Mouse (Mus musculus): Measurements from ENCODE around the gene Pde7b.

DNA sequence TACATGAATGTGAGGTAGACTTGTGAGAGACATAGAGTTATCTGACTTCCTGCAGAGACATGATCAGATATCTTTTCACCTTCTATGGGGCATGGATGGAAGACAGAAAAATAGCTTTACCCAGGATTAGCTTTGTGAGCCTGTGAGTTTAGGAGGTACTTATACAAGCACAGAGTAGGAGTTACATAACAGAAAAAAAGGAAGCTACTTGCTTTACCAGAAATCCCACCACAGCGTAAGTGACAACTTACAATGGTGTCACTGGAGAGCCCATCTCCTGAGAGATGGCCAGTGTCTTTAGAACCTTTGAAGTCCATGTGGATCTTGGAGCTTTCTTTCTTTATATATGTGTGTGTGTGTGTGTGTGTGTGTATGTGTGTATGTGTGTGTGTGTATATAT is 28.0 kb upstream of the Pde7b start:
- no peak for TF ChIP-seq POLR2A (IDR thresholded peaks at IDR 0.05; ENCODE audit: low read depth, low read length)
- TF ChIP-seq TCF12 (IDR thresholded peaks at IDR 0.05; ENCODE audit: low read depth, low read length), result no peak
- no peak for TF ChIP-seq ELF1 (IDR thresholded peaks at IDR 0.05; ENCODE audit: low read depth, low read length)
- TF ChIP-seq CTCF (conservative IDR thresholded peaks at IDR 0.05 in 1 of 2, IDR thresholded peaks at IDR 0.05 in 1 of 2; ENCODE audit: low read depth in 2 of 2, low read length in 2 of 2), result no peak
- TF ChIP-seq PAX5 (IDR thresholded peaks at IDR 0.05; ENCODE audit: low read length), result no peak
- no peak for TF ChIP-seq EP300 (IDR thresholded peaks at IDR 0.05; ENCODE audit: low read length)

All from CH12.LX (cell line).